Mouse (Mus musculus): Measurements from ENCODE around the gene Zfp385c.

Gene Zfp385c

DNA sequence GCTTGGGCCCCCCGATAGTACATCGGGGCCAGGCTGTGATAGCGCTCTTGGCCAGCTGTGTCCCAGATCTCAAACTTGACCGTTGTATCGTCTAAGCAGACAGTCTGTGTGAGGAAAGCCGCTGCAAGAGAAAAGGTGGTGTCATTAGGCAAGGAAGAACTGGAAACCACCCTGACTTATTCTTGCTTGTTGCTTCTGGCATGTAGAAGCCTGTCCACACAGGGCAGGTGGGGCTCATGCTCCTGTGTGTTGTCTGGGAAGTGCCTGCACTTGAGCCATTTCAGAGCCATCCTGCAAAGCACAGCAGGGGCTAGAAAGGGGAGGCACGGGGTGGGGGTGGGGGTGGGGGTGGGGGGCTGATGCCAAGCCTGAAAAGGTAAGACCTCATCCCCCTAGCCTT is 26.2 kb upstream of the Zfp385c start:
- no peak for DNase-seq (ENCODE audit: low spot score in 2 of 2)

- DNase-seq (ENCODE audit: low spot score in 2 of 2), result no peak
Measured at GRCm38 (mm10) chr11:100716649-100717048, 24.4 kb upstream of the Zfp385c start.

GRCm38 (mm10) chr11:100714948-100715347 is 22.7 kb upstream of the Zfp385c start:
- DNase-seq (ENCODE audit: low spot score in 2 of 2), result no peak

- peak; percentile 67 to 74 for DNase-seq (ENCODE audit: low spot score in 2 of 2)
Measured at GRCm38 (mm10) chr11:100714534-100714915, 22.3 kb upstream of the Zfp385c start.

GRCm38 (mm10) chr11:100713735-100714533 is 21.7 kb upstream of the Zfp385c start, which contains the start of gene Hspb9:
Gene Hspb9 (plus strand): TSS chr11:100713850.
- DNase-seq (ENCODE audit: low spot score in 2 of 2), result no peak

DNA sequence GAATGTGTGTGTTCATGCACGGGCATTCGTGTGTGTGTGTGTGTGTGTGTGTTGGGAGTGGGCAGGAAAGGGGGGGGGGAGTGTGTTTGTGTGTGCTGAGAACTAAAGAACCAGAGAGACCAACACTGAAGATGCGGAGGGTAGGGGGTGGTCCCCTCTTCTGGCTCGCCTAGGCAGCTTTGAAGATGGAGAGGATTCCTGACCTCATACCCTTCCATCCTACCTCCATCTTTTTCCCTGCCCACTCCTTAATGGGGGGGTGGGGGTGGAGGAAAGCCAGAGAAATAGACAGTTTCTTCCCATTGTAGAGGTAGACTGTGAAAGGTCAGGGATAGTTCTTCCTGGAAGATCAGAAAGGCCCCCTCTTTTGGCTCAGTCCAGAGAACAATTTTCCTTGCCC is 20.9 kb upstream of the Zfp385c start:
- no peak for DNase-seq (ENCODE audit: low spot score in 2 of 2)

GRCm38 (mm10) chr11:100711783-100712615 is 19.7 kb upstream of the Zfp385c start, which contains the start of gene Kat2a:
Gene Kat2a (minus strand): TSS chr11:100712465.
- DNase-seq (ENCODE audit: low spot score in 2 of 2), result peak; percentile 74 to 80

GRCm38 (mm10) chr11:100710977-100711376 is 18.7 kb upstream of the Zfp385c start:
- DNase-seq (ENCODE audit: low spot score in 2 of 2), result no peak

DNA sequence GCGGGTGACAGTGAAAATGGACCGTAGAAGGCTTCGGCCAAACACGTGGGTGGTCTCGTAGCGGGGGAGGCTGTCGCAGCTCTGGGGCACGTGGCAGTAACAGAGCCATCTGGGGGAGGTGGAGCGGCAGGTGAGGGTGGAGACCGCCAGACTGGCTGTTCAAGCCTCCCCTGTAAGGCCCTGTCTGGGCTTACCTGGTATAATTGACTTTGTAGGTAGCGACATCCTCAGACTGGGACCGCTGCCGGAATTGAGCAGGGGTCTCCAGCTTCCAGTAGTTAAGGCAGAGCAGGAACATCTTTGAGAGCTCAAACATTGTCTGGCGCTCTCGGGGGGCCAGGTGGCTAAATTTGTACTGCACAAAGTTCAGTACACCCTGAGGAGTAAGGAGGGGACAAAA is 18.3 kb upstream of the Zfp385c start:
- no peak for DNase-seq (ENCODE audit: low spot score in 2 of 2)

DNA sequence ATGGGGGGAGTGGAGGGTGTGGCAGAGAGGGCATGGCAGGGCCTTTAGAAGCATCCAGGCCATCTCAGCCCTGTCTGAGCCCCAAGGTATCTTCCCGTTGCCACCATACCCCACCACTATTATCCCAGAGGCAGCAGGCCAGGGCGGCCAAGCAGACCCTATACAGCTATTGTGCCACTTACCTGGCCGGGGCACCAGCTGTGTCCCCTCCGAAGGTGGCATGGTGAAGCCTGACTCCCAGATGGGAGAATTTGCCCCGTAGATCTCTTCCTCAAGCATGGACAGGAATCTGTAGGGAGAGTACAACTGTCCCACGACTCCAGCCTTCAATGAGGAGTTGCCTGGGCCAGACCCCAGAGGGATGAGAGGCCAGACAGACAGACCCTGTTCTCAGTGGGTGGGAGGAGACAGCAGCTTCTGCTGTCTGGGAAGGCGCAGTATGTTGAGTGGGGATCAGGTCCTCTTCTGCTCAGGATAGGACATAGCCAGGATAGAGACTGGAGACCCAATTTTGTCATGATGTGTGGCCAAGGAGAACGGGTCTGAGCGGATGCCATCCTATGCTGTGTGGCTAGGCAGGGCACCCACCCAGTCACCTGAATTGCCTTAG is 17.1 kb upstream of the Zfp385c start:
- DNase-seq (ENCODE audit: low spot score in 2 of 2), result no peak

- DNase-seq (ENCODE audit: low spot score in 2 of 2), result no peak
Measured at GRCm38 (mm10) chr11:100705095-100705747, 13.0 kb upstream of the Zfp385c start.

DNA sequence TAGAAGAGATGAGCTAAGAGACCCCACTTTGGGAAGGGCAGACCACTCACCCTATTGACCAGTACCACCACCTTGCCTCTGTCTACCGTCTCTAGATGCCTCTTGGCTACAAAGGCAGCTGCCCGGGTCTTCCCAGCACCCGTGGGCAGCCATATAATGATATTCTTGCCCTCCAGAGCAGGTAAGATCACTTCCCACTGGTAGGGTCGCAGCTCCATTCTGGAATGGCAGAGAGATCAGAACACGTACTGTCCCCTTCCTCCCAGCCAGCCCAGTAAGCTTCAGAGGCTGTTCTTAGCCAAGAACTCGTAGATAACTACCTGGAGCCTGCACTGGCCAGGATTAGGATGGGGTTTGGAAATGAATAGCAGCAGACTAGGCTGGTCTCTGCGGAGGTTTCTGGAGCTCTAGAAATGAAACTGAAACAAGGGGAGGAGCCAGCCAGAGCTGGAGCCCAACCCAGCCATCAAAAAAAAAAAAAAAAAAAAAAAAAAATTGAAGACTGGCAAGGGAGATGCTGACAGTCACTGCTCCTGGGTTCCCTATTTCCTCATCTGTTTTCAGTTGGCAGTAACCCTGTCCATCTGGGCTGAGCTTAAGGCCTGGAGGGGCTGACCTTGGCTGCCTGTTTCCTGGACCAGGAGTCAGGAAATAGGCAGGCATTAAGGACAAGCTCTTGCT is 11.7 kb upstream of the Zfp385c start, which contains the start of gene Dhx58:
Gene Dhx58, minus strand, starts transcription at position 421 of the 681 bp plus-strand sequence.
- DNase-seq (ENCODE audit: low spot score in 2 of 2), result no peak

DNA sequence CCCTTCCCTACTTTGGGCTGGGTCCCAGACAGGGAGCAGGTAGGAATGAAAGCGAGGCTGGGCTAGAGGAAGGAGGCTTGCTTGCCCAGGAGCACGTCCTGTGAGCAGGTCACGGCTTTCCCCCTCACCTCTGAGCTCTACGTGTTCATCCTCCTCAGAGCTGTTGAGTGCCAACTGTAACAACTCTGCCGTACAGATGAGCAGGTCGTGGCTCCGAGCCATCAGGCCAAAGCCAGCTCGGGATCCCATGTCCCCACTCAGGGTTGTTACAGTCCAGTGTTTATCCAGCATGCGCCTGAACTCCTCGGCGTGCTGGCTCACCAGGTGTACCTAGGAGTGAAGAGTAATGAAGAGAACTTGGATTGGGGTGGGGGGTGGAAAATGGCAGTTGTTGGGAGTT is 11.1 kb upstream of the Zfp385c start:
- DNase-seq (ENCODE audit: low spot score in 2 of 2), result no peak

- no peak for DNase-seq (ENCODE audit: low spot score in 2 of 2)
Measured at GRCm38 (mm10) chr11:100702906-100703305, 10.7 kb upstream of the Zfp385c start.

GRCm38 (mm10) chr11:100702081-100702851 is 10.0 kb upstream of the Zfp385c start:
- no peak for DNase-seq (ENCODE audit: low spot score in 2 of 2)

DNA sequence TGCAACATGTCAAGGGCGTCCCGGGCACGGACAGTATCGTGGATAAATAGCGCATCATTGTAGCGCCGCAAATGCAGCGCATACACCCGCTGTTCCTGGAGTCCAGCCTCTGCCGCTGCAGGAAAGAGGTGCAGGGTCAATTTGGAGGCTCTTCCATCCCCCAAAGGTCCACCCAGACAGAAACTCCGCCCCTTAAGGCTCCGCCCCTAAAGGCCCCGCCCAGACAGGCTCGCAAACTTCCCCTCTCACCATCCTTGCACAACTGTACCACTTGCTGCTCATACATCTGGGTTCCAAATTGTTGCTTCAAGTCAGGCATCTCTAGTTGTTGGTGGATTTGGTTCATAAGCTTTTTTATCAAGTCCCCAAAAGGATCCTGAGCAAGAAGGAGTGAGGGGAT is 9.0 kb upstream of the Zfp385c start:
- DNase-seq (ENCODE audit: low spot score in 2 of 2), result no peak

- DNase-seq (ENCODE audit: low spot score in 2 of 2), result no peak
Measured at GRCm38 (mm10) chr11:100700710-100701109, 8.5 kb upstream of the Zfp385c start.

GRCm38 (mm10) chr11:100697921-100698320 is 5.7 kb upstream of the Zfp385c start:
- DNase-seq (ENCODE audit: low spot score in 2 of 2), result no peak

DNA sequence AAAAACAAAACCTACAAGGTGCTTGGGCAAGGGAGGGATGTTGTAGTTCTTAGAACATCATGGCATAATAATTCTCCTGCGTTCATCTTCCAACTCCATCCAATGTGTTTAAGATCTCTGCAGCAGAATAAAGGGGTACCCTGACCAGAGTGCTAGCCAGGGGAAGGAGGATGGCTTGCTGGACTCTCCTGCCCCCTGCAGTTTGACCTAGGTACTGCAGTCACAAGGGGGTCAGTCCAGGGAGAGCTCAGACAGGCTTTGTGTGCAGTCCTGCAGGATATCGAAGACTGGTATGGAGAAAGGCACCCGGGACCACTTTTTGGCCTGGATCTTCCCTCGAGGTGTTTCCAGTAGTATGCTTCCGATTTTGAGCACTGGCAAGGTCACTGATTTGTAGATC is 2.7 kb upstream of the Zfp385c start:
- no peak for DNase-seq (ENCODE audit: low spot score in 2 of 2)

- no peak for DNase-seq (ENCODE audit: low spot score in 2 of 2)
Measured at GRCm38 (mm10) chr11:100693154-100693553, 899 bp upstream of the Zfp385c start.
